Mouse (Mus musculus) ES-E14 (cell line): Measurements from ENCODE around the gene Adck1.

Experiments
- CHD2 ChIP-seq: IDR thresholded peaks from 2 replicates; pipeline ENCODE4 v1.6.1; 2014; ENCODE audit warnings: mild to moderate bottlenecking, low read depth, low read length, inconsistent platforms
- HCFC1 ChIP-seq: IDR thresholded peaks from 2 replicates; pipeline ENCODE4 v1.6.1; 2012; ENCODE audit warnings: low read length, inconsistent platforms, borderline replicate concordance; ENCODE audit not compliant: insufficient read depth
- MAFK ChIP-seq: IDR thresholded peaks from 2 replicates; pipeline ENCODE4 v1.6.1; 2014; ENCODE audit warnings: mild to moderate bottlenecking, low read depth, low read length, inconsistent platforms; ENCODE audit not compliant: insufficient read depth
- ZC3H11A ChIP-seq: IDR thresholded peaks from 2 replicates; pipeline ENCODE4 v1.6.1; 2012; ENCODE audit warnings: low read depth, mild to moderate bottlenecking, inconsistent platforms, low read length, borderline replicate concordance
- ZNF384 ChIP-seq: IDR thresholded peaks from 2 replicates; pipeline ENCODE4 v1.6.1; 2012; ENCODE audit warnings: low read depth, low read length, inconsistent platforms

- TF ChIP-seq HCFC1 (no peak), CHD2 (no peak), ZNF384 (no peak), ZC3H11A (no peak), MAFK (no peak)
These were observed 130.5 kb downstream of the Adck1 start for GRCm38 (mm10) chr12:88490881-88491280.
